Mouse (Mus musculus) duodenum, adult 2 months (tissue): Measurements from ENCODE around the gene Whamm. TPM values are rescaled to one million over a fixed set of nuclear protein-coding genes. Genes with fewer than 3 reads are reported as not detected.

Source experiments
- polyA plus RNA-seq: library from polyadenylated mRNA; depleted of rRNA; stranded (reverse); fragments of >200 nt; gene quantifications from 2 replicates; pipeline ENCODE4 v1.2.3, GENCODE M21; 2012; ENCODE audit warnings: low replicate concordance; rRNA removed

Whamm gene
- 21.4 and 40.7 TPM in 2 replicates for polyA plus RNA-seq

DNA sequence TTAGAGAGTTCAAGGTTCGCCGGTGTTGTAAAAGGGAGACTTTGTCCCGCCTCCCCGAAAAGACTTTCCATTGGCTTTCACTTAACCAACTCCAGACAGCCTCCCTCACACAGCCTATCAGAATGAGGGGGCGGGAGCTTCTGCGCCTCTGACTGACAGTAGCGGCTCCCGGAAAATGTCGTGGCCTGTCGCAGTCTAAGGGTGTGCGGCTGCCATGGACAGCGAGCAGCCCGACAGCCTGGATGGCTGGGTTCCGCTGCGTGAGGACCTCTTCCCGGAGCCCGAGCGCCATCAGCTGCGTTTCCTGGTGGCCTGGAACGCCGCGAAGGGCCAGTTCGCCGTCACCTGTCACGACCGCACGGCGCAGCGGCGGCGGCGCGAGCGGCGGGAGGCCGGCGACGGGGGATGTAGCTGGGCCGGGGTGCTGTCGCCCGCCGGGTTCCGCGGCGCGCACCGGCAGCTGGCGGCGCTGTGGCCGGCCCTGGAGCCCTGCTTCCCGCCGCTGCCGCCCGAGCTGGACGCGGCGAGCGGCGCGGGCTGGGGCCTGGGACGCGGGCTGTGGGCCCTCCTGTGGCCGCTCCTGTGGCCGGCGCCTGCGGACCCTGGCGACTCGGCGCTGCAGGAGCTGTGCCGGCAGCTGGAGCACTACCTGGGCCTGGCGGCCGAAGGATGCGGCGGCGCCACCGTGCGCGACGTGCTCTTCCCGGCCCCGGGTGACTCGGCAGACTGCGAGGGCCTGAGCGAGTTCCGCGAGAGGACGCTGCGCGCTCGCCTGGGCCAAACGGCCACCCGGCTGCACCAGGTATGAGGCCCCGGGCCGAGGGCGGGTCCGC lies at the start of gene Whamm:
TSS of gene Whamm (plus strand) at position 159 of the 833 bp plus-strand sequence.

DNA sequence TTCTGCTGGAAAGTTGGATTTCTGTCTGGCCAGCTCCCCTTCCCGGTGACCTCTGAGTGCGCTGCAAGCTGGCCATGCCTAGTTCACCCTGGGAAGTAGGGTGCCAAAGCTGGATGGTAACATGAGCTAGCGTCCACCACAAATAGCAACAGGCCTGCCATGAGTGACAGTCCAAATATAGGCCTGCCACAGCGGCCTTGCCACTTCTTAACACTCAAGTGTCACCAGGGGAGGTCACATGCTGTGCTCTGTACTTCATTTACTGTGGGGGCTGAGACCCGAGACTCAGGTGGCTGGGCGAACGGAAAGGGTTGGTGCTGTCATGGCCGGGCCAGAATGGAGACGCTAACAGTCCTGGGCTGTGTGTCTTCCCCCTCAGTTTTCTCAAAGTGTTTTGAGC lies 4.2 kb upstream of the Whamm start, which contains the start of gene Fsd2:
TSS of gene Fsd2 (minus strand) at position 53 of the 400 bp plus-strand sequence.

Other genes starting within 250 kb of the Whamm start
- gene Rps17, start 226.0 kb upstream of the Whamm start, polyA plus RNA-seq, result 362 and 399 TPM in 2 replicates
- gene Cpeb1, start 115.8 kb upstream of the Whamm start, polyA plus RNA-seq, result 0.44 and 1.3 TPM in 2 replicates
- 1.0 and 1.9 TPM in 2 replicates for gene Ap3b2, start 77.3 kb upstream of the Whamm start, polyA plus RNA-seq
- not detected in 2 replicates for gene BC048679, start 73.0 kb upstream of the Whamm start, polyA plus RNA-seq
- 0.04 TPM in 1 of 2 replicates, not detected in the other for gene Fsd2, start 4.3 kb upstream of the Whamm start, polyA plus RNA-seq
- 16.4 and 23.1 TPM in 2 replicates for gene Homer2, start 136.3 kb downstream of the Whamm start, polyA plus RNA-seq
- 2.2 and 2.3 TPM in 2 replicates for gene Ramac, start 191.7 kb downstream of the Whamm start, polyA plus RNA-seq
- gene 3110040N11Rik, start 218.2 kb downstream of the Whamm start, polyA plus RNA-seq, result 13.1 and 15.9 TPM in 2 replicates